Mouse (Mus musculus) lung, postnatal 0 days (tissue): Measurements from ENCODE around the gene Ptprg.

Experiments
- CTCF ChIP-seq: IDR thresholded peaks from 2 replicates; pipeline ENCODE4 v1.5.1; 2016; ENCODE audit warnings: antibody characterized with exemption, mild to moderate bottlenecking
- EP300 ChIP-seq: IDR thresholded peaks from 2 replicates; pipeline ENCODE4 v1.6.1; 2016; ENCODE audit warnings: antibody characterized with exemption, mild to moderate bottlenecking, control low read depth

DNA sequence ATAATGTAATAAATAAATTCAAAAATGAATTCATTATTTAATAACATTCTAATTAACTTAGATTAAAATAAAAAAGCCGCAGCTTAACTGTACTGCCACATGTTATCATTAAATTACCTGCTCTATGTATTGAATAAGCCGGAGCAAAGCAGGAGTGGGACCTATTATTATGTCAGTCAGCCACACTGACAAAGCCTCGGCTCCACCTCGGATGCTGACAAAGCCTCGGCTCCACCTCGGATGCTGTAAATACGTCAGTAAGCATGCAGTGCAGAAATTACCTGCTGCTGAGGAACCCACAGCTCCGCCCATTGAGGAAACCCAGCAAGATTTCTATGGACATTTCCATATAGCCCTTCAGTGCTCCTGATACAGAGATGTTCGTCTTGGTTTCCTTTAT, 429.7 kb downstream of the Ptprg start:
- TF ChIP-seq CTCF (no peak), EP300 (no peak)
